Mouse (Mus musculus) left cerebral cortex, adult 2 months (tissue): Measurements from ENCODE around the gene Mfsd9. TPM values are rescaled to one million over a fixed set of nuclear protein-coding genes. Genes with fewer than 3 reads are reported as not detected.

ENCODE experiments used
- DNase-seq, 2 experiments: peaks; one replicate each; pipeline ENCODE4 v3.0.0; 2021 to 2022; ENCODE audit warnings: low spot score in 2 of 2, mixed read lengths in 1 of 2; ENCODE audit errors: extremely low spot score in 1 of 2
- H3K27ac ChIP-seq: fragments of 200-600 bp; 2 replicates; pipeline ENCODE4 v1.8.1; 2022
- H3K4me3 ChIP-seq: fragments of 200-600 bp; 2 replicates; pipeline ENCODE4 v1.8.1; 2022
- CTCF ChIP-seq: fragments of 200-600 bp; IDR thresholded peaks from 2 replicates; pipeline ENCODE4 v1.8.1; 2022; ENCODE audit warnings: antibody characterized with exemption, mild to moderate bottlenecking, moderate library complexity
- intact Hi-C: fragments of 180-260 bp; cut with DNase I; formaldehyde crosslinking; loops from one replicate; pipeline ENCODE4 v1.15.1; 2025
- long read RNA-seq, 2 experiments: library from polyadenylated mRNA; stranded (forward); transcript quantifications; one replicate each; pipeline ENCODE4 v2.0.0; 2021; ENCODE audit warnings: borderline mapping rate in 2 of 2
- total RNA-seq, 2 experiments: library from RNA; stranded (reverse); gene quantifications; 2 replicates each; pipeline ENCODE4 v1.2.3; 2021

Mfsd9 gene
- total RNA-seq = 1 to 10 TPM; 4.0 to 4.5 TPM
- long read RNA-seq, experiment 1, transcript Mfsd9-201 (6 exons, 3,160 nt) = major isoform, 5 of 5 reads
- long read RNA-seq, experiment 1, partial matches to known transcripts = 0 of 5 reads
- long read RNA-seq, experiment 1, other reads (novel, unspliced or antisense) = 0 of 5 reads
- long read RNA-seq, experiment 2, transcript Mfsd9-201 (6 exons, 3,160 nt) = major isoform, 5 of 6 reads
- long read RNA-seq, experiment 2, partial matches to known transcripts = 0 of 6 reads
- long read RNA-seq, experiment 2, other reads (novel, unspliced or antisense) = 1 of 6 reads

- Histone ChIP-seq H3K27ac (no peak within 1 kb of the TSS), H3K4me3 (peak within 1 kb of the TSS; percentile 68)
- TF ChIP-seq CTCF = no peak
- peak; percentile 90 to 93 for DNase-seq
- intact Hi-C loops = no loop called here
Measured at GRCm38 (mm10) chr1:40790324-40791141, at the start of gene Mfsd9. Gene Mfsd9, minus strand, starts transcription at chr1:40790687.

- no peak overlapping the region for H3K4me3 ChIP-seq
- TF ChIP-seq CTCF = no peak
- intact Hi-C loops = no loop called here
- H3K27ac ChIP-seq = no peak overlapping the region
- DNase-seq = no peak
Measured at GRCm38 (mm10) chr1:40835468-40835867, 45.0 kb upstream of the Mfsd9 start.

GRCm38 (mm10) chr1:40830712-40831507, 40.4 kb upstream of the Mfsd9 start:
- no peak for TF ChIP-seq CTCF
- no peak for DNase-seq
- H3K27ac ChIP-seq = no peak overlapping the region
- no peak overlapping the region for H3K4me3 ChIP-seq
- intact Hi-C loops = no loop called here

- no peak overlapping the region for H3K27ac ChIP-seq
- intact Hi-C loops = no loop called here
- no peak overlapping the region for H3K4me3 ChIP-seq
- DNase-seq = no peak
- TF ChIP-seq CTCF = no peak
Measured at GRCm38 (mm10) chr1:40829213-40829914, 38.9 kb upstream of the Mfsd9 start.

- no peak for DNase-seq
- Histone ChIP-seq H3K27ac (no peak overlapping the region), H3K4me3 (no peak overlapping the region)
- TF ChIP-seq CTCF = no peak
- intact Hi-C loops = no loop called here
Measured at GRCm38 (mm10) chr1:40825826-40826225, 35.3 kb upstream of the Mfsd9 start.

GRCm38 (mm10) chr1:40824936-40825335, 34.4 kb upstream of the Mfsd9 start:
- no peak for DNase-seq
- Histone ChIP-seq H3K4me3 (no peak overlapping the region), H3K27ac (no peak overlapping the region)
- TF ChIP-seq CTCF = no peak
- intact Hi-C loops = no loop called here

GRCm38 (mm10) chr1:40824517-40824916, 34.0 kb upstream of the Mfsd9 start:
- no peak for TF ChIP-seq CTCF
- no peak for DNase-seq
- intact Hi-C loops = no loop called here
- Histone ChIP-seq H3K4me3 (no peak overlapping the region), H3K27ac (no peak overlapping the region)

- intact Hi-C loops = no loop called here
- Histone ChIP-seq H3K27ac (no peak overlapping the region), H3K4me3 (no peak overlapping the region)
- no peak for DNase-seq
- TF ChIP-seq CTCF = no peak
Measured at GRCm38 (mm10) chr1:40815071-40815845, 24.8 kb upstream of the Mfsd9 start.

- intact Hi-C loops = no loop called here
- H3K27ac ChIP-seq = no peak overlapping the region
- TF ChIP-seq CTCF = no peak
- no peak for DNase-seq
- H3K4me3 ChIP-seq = no peak overlapping the region
Measured at GRCm38 (mm10) chr1:40808643-40809042, 18.2 kb upstream of the Mfsd9 start.

GRCm38 (mm10) chr1:40805891-40806290, 15.4 kb upstream of the Mfsd9 start:
- TF ChIP-seq CTCF = no peak
- no peak overlapping the region for H3K27ac ChIP-seq
- no peak for DNase-seq
- no peak overlapping the region for H3K4me3 ChIP-seq
- intact Hi-C loops = no loop called here

- intact Hi-C loops = no loop called here
- no peak for DNase-seq
- no peak within 1 kb of the TSS for H3K27ac ChIP-seq
Measured at GRCm38 (mm10) chr1:40805351-40805750, 14.9 kb upstream of the Mfsd9 start, which contains the start of gene Tmem182. Gene Tmem182, plus strand, starts transcription at chr1:40805601.

More at GRCm38 (mm10) chr1:40805351-40805750, 14.9 kb upstream of the Mfsd9 start, which contains the start of gene Tmem182:
- TF ChIP-seq CTCF = no peak
- H3K4me3 ChIP-seq = no peak within 1 kb of the TSS
